Mouse (Mus musculus): ENCODE measurements around the gene Gcgr. TPM values are rescaled to one million over a fixed set of nuclear protein-coding genes. Genes with fewer than 3 reads are reported as not detected.

Gene Gcgr
- total and polyA plus RNA-seq, 3 experiments, result 0.09 to 0.20 (median 0.13) TPM

GRCm38 (mm10) chr11:120498226-120498625 lies 32.3 kb upstream of the Gcgr start:
- Histone ChIP-seq H3K27ac (ENCODE audit: insufficient read depth, low read depth) (no peak overlapping the region), H3K9me3 (replicated peaks; ENCODE audit: low read length) (no peaks in the 10 kb centered on the region), H3K9ac (ENCODE audit: insufficient read depth, low read depth) (no peak overlapping the region), H3K27me3 (replicated peaks) (no peaks in the 10 kb centered on the region), H3K4me3 (replicated peaks in 1 of 3; ENCODE audit: low read depth in 2 of 3, low read length in 2 of 3, poor library complexity in 1 of 3) (no peak overlapping the region), H3K4me2 (ENCODE audit: insufficient read depth, low read depth, poor library complexity, severe bottlenecking) (no peak overlapping the region), H3K79me2 (replicated peaks; ENCODE audit: control insufficient read depth, extremely low read depth, insufficient read depth, poor library complexity, severe bottlenecking) (0 out of 2 replicates have a peak, but pooled peaks cover 1% of the 10 kb centered on the region), H3K36me3 (replicated peaks in 1 of 2; ENCODE audit: control insufficient read depth in 1 of 2, insufficient read depth in 1 of 2, low read length in 1 of 2) (peaks cover 40 to 65% of the 10 kb centered on the region in 2 experiments), H3K4me1 (ENCODE audit: control insufficient read depth in 1 of 2, insufficient read depth in 2 of 2) (peaks cover 0 to 16% of the 10 kb centered on the region in 2 experiments; a peak in 2 of 4 replicates)
- TF ChIP-seq JUND (conservative IDR thresholded peaks at IDR 0.05; ENCODE audit: low read depth, low read length), result no peak
- TF ChIP-seq JUN (IDR thresholded peaks at IDR 0.05; ENCODE audit: insufficient read depth, low read depth, low read length), result no peak
- TF ChIP-seq CTCF (conservative IDR thresholded peaks at IDR 0.05 in 1 of 2, IDR thresholded peaks at IDR 0.05 in 1 of 2; ENCODE audit: low read depth in 2 of 2, low read length in 2 of 2), result no peak
- no peak for TF ChIP-seq ZC3H11A (IDR thresholded peaks at IDR 0.05; ENCODE audit: low read depth, low read length)
- no peak for TF ChIP-seq SMC3 (IDR thresholded peaks at IDR 0.05; ENCODE audit: low read depth, low read length)
- no peak for TF ChIP-seq ZNF384 (IDR thresholded peaks at IDR 0.05; ENCODE audit: low read depth, low read length)
- no peak for TF ChIP-seq HCFC1 (IDR thresholded peaks at IDR 0.05; ENCODE audit: low read depth, low read length)
- dilution Hi-C loops (cut with MboI; ENCODE audit: extremely low pct_ligation_motif_present, extremely low pct_unique_long_range_greater_than_20kb, low sequenced_read_pairs) (no loop called here), in situ Hi-C loops (cut with MboI; ENCODE audit: low pct_ligation_motif_present, low pct_unique_long_range_greater_than_20kb, low sequenced_read_pairs) (no loop called here)
- no peak for DNase-seq (ENCODE audit: extremely low read depth)

GRCm38 (mm10) chr11:120498891-120499290 lies 31.6 kb upstream of the Gcgr start:
- peaks cover 0 to 9% of the 10 kb centered on the region in 2 experiments; a peak in 2 of 4 replicates for H3K4me1 ChIP-seq (ENCODE audit: control insufficient read depth in 1 of 2, insufficient read depth in 2 of 2)
- H3K36me3 ChIP-seq (replicated peaks in 1 of 2; ENCODE audit: control insufficient read depth in 1 of 2, insufficient read depth in 1 of 2, low read length in 1 of 2), result peaks cover 40 to 60% of the 10 kb centered on the region in 2 experiments
- H3K27me3 ChIP-seq (replicated peaks), result no peaks in the 10 kb centered on the region
- no peak overlapping the region for H3K27ac ChIP-seq (ENCODE audit: insufficient read depth, low read depth)
- H3K4me3 ChIP-seq (replicated peaks in 1 of 3; ENCODE audit: low read depth in 2 of 3, low read length in 2 of 3, poor library complexity in 1 of 3), result no peak overlapping the region
- DNase-seq (ENCODE audit: extremely low read depth), result no peak
- no peak overlapping the region for H3K9ac ChIP-seq (ENCODE audit: insufficient read depth, low read depth)
- no peak overlapping the region for H3K4me2 ChIP-seq (ENCODE audit: insufficient read depth, low read depth, poor library complexity, severe bottlenecking)
- no peaks in the 10 kb centered on the region for H3K79me2 ChIP-seq (replicated peaks; ENCODE audit: control insufficient read depth, extremely low read depth, insufficient read depth, poor library complexity, severe bottlenecking)
- dilution Hi-C loops (cut with MboI; ENCODE audit: extremely low pct_ligation_motif_present, extremely low pct_unique_long_range_greater_than_20kb, low sequenced_read_pairs) (no loop called here), in situ Hi-C loops (cut with MboI; ENCODE audit: low pct_ligation_motif_present, low pct_unique_long_range_greater_than_20kb, low sequenced_read_pairs) (no loop called here)
- H3K9me3 ChIP-seq (replicated peaks; ENCODE audit: low read length), result no peaks in the 10 kb centered on the region
- no peak for TF ChIP-seq ELF1 (IDR thresholded peaks at IDR 0.05; ENCODE audit: low read depth, low read length)
- TF ChIP-seq CTCF (conservative IDR thresholded peaks at IDR 0.05 in 1 of 2, IDR thresholded peaks at IDR 0.05 in 1 of 2; ENCODE audit: low read depth in 2 of 2, low read length in 2 of 2), result no peak
- no peak for TF ChIP-seq ZKSCAN1 (IDR thresholded peaks at IDR 0.05; ENCODE audit: borderline replicate concordance, low read depth, low read length)
- TF ChIP-seq MXI1 (IDR thresholded peaks at IDR 0.05; ENCODE audit: low read depth, low read length), result no peak
- no peak for TF ChIP-seq TCF12 (IDR thresholded peaks at IDR 0.05; ENCODE audit: low read depth, low read length)
- TF ChIP-seq RAD21 (IDR thresholded peaks at IDR 0.05; ENCODE audit: low read depth, low read length), result no peak
- TF ChIP-seq MAX (IDR thresholded peaks at IDR 0.05; ENCODE audit: low read length), result no peak
- no peak for TF ChIP-seq NRF1 (IDR thresholded peaks at IDR 0.05; ENCODE audit: low read depth, low read length)
- no peak for TF ChIP-seq E2F4 (IDR thresholded peaks at IDR 0.05; ENCODE audit: insufficient replicate concordance, low read depth, low read length)
- TF ChIP-seq MEF2A (IDR thresholded peaks at IDR 0.05; ENCODE audit: borderline replicate concordance, low read depth, low read length), result no peak
- no peak for TF ChIP-seq RCOR1 (conservative IDR thresholded peaks at IDR 0.05; ENCODE audit: low read depth, low read length)
- TF ChIP-seq ETS1 (conservative IDR thresholded peaks at IDR 0.05; ENCODE audit: low read depth, low read length), result no peak
- no peak for TF ChIP-seq ZNF384 (IDR thresholded peaks at IDR 0.05; ENCODE audit: low read depth, low read length)
- TF ChIP-seq NELFE (IDR thresholded peaks at IDR 0.05; ENCODE audit: low read depth, low read length), result no peak
- TF ChIP-seq MAFK (IDR thresholded peaks at IDR 0.05; ENCODE audit: insufficient replicate concordance, low read length), result no peak
- TF ChIP-seq ZC3H11A (IDR thresholded peaks at IDR 0.05; ENCODE audit: low read depth, low read length), result no peak
- TF ChIP-seq TBP (conservative IDR thresholded peaks at IDR 0.05; ENCODE audit: low read depth, low read length), result no peak
- no peak for TF ChIP-seq MYC (IDR thresholded peaks at IDR 0.05; ENCODE audit: low read depth, low read length)
- TF ChIP-seq EP300 (IDR thresholded peaks at IDR 0.05; ENCODE audit: low read length), result no peak
